Mouse (Mus musculus) thymus, postnatal 4 days (tissue): ENCODE measurements at regions not wholly inside any gene's neighbourhood (a gene's known extent, or its start where the extent isn't known, plus 50 kb on each side); places are given as distances from the start of the nearest gene placed in this dataset.

ENCODE experiments used
- DNase-seq: peaks from one replicate; pipeline ENCODE4 v3.0.0; 2021

- DNase-seq = no peak
Observed at GRCm38 (mm10) chr3:34593279-34593678, 56.9 kb upstream of the Sox2 start.

GRCm38 (mm10) chr3:34577896-34578530 is 72.2 kb upstream of the Sox2 start:
- DNase-seq = no peak

GRCm38 (mm10) chr3:34577115-34577514 is 73.1 kb upstream of the Sox2 start:
- DNase-seq = no peak

GRCm38 (mm10) chr3:34576159-34576558 is 74.0 kb upstream of the Sox2 start:
- no peak for DNase-seq

GRCm38 (mm10) chr3:34574711-34575350 is 75.4 kb upstream of the Sox2 start:
- DNase-seq = no peak

GRCm38 (mm10) chr3:34573312-34573711 is 76.9 kb upstream of the Sox2 start:
- DNase-seq = no peak

GRCm38 (mm10) chr3:34572081-34572480 is 78.1 kb upstream of the Sox2 start:
- DNase-seq = no peak

GRCm38 (mm10) chr3:34571630-34572029 is 78.6 kb upstream of the Sox2 start:
- no peak for DNase-seq

GRCm38 (mm10) chr3:34569998-34570397 is 80.2 kb upstream of the Sox2 start:
- no peak for DNase-seq

- no peak for DNase-seq
Observed at GRCm38 (mm10) chr3:34568086-34568650, 82.0 kb upstream of the Sox2 start.

- DNase-seq = no peak
Observed at GRCm38 (mm10) chr3:34565386-34565785, 84.8 kb upstream of the Sox2 start.

GRCm38 (mm10) chr3:34562893-34563292 is 87.3 kb upstream of the Sox2 start:
- DNase-seq = no peak

GRCm38 (mm10) chr3:34561709-34562108 is 88.5 kb upstream of the Sox2 start:
- no peak for DNase-seq

- DNase-seq = no peak
Observed at GRCm38 (mm10) chr3:34559841-34560703, 90.1 kb upstream of the Sox2 start.

GRCm38 (mm10) chr3:34558821-34559520 is 91.2 kb upstream of the Sox2 start:
- no peak for DNase-seq

- DNase-seq = no peak
Observed at GRCm38 (mm10) chr3:34552542-34553208, 97.5 kb upstream of the Sox2 start.

- no peak for DNase-seq
Observed at GRCm38 (mm10) chr3:34551069-34551468, 99.1 kb upstream of the Sox2 start.

- DNase-seq = no peak
Observed at GRCm38 (mm10) chr3:34550189-34550588, 100.0 kb upstream of the Sox2 start.

GRCm38 (mm10) chr3:34532451-34532850 is 117.8 kb upstream of the Sox2 start:
- DNase-seq = no peak

- no peak for DNase-seq
Observed at GRCm38 (mm10) chr3:34531836-34532235, 118.4 kb upstream of the Sox2 start.

- no peak for DNase-seq
Observed at GRCm38 (mm10) chr3:34527546-34527945, 122.7 kb upstream of the Sox2 start.

GRCm38 (mm10) chr3:34525730-34526129 is 124.5 kb upstream of the Sox2 start:
- DNase-seq = no peak
